Mouse (Mus musculus) forebrain, postnatal 0 days (tissue): ENCODE results near the gene Adgrl3. TPM values are rescaled to one million over a fixed set of nuclear protein-coding genes. Genes with fewer than 3 reads are reported as not detected.
A peak's percentile ranks its signal among the peaks of the same experiment; 100 is the strongest.

ENCODE experiments used
- ATAC-seq: fragments of 200-750 bp; cut with Nextera tagmentation; 2 replicates; pipeline ENCODE4 v1.8.0; 2017; ENCODE audit warnings: mild to moderate bottlenecking, moderate library complexity
- DNase-seq: peaks from one replicate; pipeline ENCODE4 v3.0.0-alpha.2; 2015
- H3K27ac ChIP-seq: fragments of 300-500 bp; sonication (generic); 2 replicates; pipeline ENCODE4 v1.5.1; 2014; ENCODE audit warnings: low read depth, mild to moderate bottlenecking, antibody characterized with exemption, low read length, moderate library complexity, mixed read lengths
- H3K27me3 ChIP-seq: fragments of 300-500 bp; sonication (generic); 2 replicates; pipeline ENCODE4 v1.6.1; 2014; ENCODE audit warnings: mild to moderate bottlenecking, low read length, mixed read lengths; ENCODE audit not compliant: insufficient read depth
- H3K36me3 ChIP-seq: fragments of 300-500 bp; sonication (generic); 2 replicates; pipeline ENCODE4 v1.6.1; 2014; ENCODE audit warnings: mild to moderate bottlenecking, moderate library complexity; ENCODE audit not compliant: insufficient read depth
- H3K4me1 ChIP-seq: fragments of 300-500 bp; sonication (generic); 2 replicates; pipeline ENCODE4 v1.6.1; 2014; ENCODE audit warnings: antibody characterized with exemption; ENCODE audit not compliant: insufficient read depth
- H3K4me2 ChIP-seq: fragments of 300-500 bp; sonication (generic); 2 replicates; pipeline ENCODE4 v1.6.1; 2014; ENCODE audit warnings: low read depth, mild to moderate bottlenecking, moderate library complexity
- H3K4me3 ChIP-seq: fragments of 300-500 bp; sonication (generic); 2 replicates; pipeline ENCODE4 v1.5.1; 2014; ENCODE audit warnings: low read depth, low read length, mixed read lengths
- H3K9ac ChIP-seq: fragments of 300-500 bp; sonication (generic); 2 replicates; pipeline ENCODE4 v1.6.1; 2014; ENCODE audit warnings: mild to moderate bottlenecking
- H3K9me3 ChIP-seq: fragments of 300-500 bp; sonication (generic); 2 replicates; pipeline ENCODE4 v1.6.1; 2016; ENCODE audit warnings: low read length
- CTCF ChIP-seq: sonication (generic); IDR thresholded peaks from 2 replicates; pipeline ENCODE4 v1.5.1; 2016; ENCODE audit warnings: antibody characterized with exemption, control low read depth, low read depth
- WGBS: fragments of 180-500 bp; shearing (Covaris S2); extraction: QIAGEN DNeasy Blood & Tissue Kit; methylation state at CpG from one replicate; pipeline ENCODE4 v1.1.7; 2014; 5-methylcytosine and 5-hydroxymethylcytosine counted together
- polyA plus RNA-seq: library from polyadenylated mRNA; unstranded; fragments of >200 nt; fragmentation: Nextera tagmentation; extraction: Ambion mirVana; gene quantifications from 2 replicates; pipeline ENCODE4 v1.2.1, GENCODE M21; 2015
- total RNA-seq: library from RNA; depleted of rRNA; stranded (reverse); fragments of >200 nt; gene quantifications from 2 replicates; pipeline ENCODE4 v1.2.3, GENCODE M21; 2014

Gene Adgrl3
- total and polyA plus RNA-seq, 2 experiments from 2014 or later, result 39.2 to 174 TPM

- WGBS, result 46% methylated on average over 5 of the region's 5 CpGs
- ATAC-seq, result no peak
- Histone ChIP-seq H3K9ac (no peak overlapping the region), H3K4me1 (no peaks in the 10 kb centered on the region), H3K9me3 (no peaks in the 10 kb centered on the region), H3K36me3 (no peaks in the 10 kb centered on the region), H3K27me3 (no peaks in the 10 kb centered on the region), H3K4me2 (no peak overlapping the region), H3K4me3 (no peak overlapping the region), H3K27ac (no peak overlapping the region)
- no peak for TF ChIP-seq CTCF
- DNase-seq, result no peak
Observed at GRCm38 (mm10) chr5:81442150-81442549, 422.2 kb downstream of the Adgrl3 start.

- no peak for ATAC-seq
- no peak for TF ChIP-seq CTCF
- Histone ChIP-seq H3K4me3 (no peak overlapping the region), H3K36me3 (no peaks in the 10 kb centered on the region), H3K9ac (no peak overlapping the region), H3K9me3 (no peaks in the 10 kb centered on the region), H3K4me1 (no peaks in the 10 kb centered on the region), H3K4me2 (no peak overlapping the region), H3K27ac (no peak overlapping the region), H3K27me3 (no peaks in the 10 kb centered on the region)
- 65% methylated on average over 4 of the region's 4 CpGs for WGBS
- DNase-seq, result no peak
Observed at GRCm38 (mm10) chr5:81465971-81466370, 446.0 kb downstream of the Adgrl3 start.

DNA sequence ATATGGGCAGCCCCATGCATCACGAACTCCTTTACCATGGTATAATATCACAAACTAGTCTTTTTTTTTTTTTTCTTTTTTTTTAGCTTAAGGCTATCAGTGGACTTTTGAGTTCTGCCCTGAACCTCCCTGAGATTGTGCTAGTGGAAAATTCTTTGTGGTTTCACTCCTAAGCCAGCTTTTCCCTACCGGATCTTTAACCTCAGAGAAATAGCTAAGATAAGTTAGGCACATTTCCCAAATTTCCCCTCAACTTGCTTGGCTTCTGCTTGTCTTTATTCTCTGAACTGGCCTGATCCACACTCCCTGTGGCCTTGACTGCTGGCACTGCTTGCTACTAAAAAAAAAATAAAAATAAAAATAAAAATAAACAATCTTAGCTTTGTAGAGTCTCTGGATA, 454.7 kb downstream of the Adgrl3 start:
- Histone ChIP-seq H3K9me3 (no peaks in the 10 kb centered on the region), H3K4me1 (no peaks in the 10 kb centered on the region), H3K4me3 (no peak overlapping the region), H3K4me2 (no peak overlapping the region), H3K36me3 (no peaks in the 10 kb centered on the region), H3K9ac (no peak overlapping the region), H3K27me3 (no peaks in the 10 kb centered on the region), H3K27ac (no peak overlapping the region)
- TF ChIP-seq CTCF, result no peak
- 77% methylated on average over 2 of the region's 2 CpGs for WGBS
- ATAC-seq (no peak), DNase-seq (no peak)

DNA sequence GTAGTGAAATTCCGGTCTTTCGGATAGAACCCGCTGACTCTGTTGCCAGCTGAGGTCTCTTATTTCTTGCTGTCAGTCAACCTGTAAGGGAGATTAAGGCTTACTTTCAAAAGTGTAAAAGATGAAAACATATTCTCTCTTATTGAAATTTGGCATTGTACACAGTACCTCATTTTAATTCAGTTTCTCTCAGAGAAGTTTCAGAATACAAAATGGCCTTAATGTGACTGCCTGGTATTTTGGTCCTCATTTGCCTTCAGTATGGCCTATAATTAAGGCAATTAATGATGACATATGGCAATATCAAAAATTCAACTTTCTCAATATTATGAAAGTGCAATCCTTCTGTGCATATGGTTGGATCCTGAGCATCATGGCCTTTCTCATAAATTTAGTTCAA, 455.5 kb downstream of the Adgrl3 start:
- Histone ChIP-seq H3K4me3 (no peak overlapping the region), H3K9me3 (no peaks in the 10 kb centered on the region), H3K27me3 (no peaks in the 10 kb centered on the region), H3K27ac (no peak overlapping the region), H3K4me1 (no peaks in the 10 kb centered on the region), H3K9ac (no peak overlapping the region), H3K4me2 (no peak overlapping the region), H3K36me3 (no peaks in the 10 kb centered on the region)
- ATAC-seq (peak; percentile 72; the same call in 1 of the 2 replicates), DNase-seq (peak; percentile 9)
- TF ChIP-seq CTCF, result no peak
- WGBS, result 58% methylated on average over 3 of the region's 3 CpGs

GRCm38 (mm10) chr5:81475971-81476606, 456.2 kb downstream of the Adgrl3 start:
- Histone ChIP-seq H3K4me1 (no peaks in the 10 kb centered on the region), H3K4me2 (no peak overlapping the region), H3K27me3 (no peaks in the 10 kb centered on the region), H3K36me3 (no peaks in the 10 kb centered on the region), H3K4me3 (no peak overlapping the region), H3K9me3 (no peaks in the 10 kb centered on the region), H3K27ac (no peak overlapping the region), H3K9ac (no peak overlapping the region)
- no peak for ATAC-seq
- no peak for TF ChIP-seq CTCF
- WGBS, result 68% methylated on average over 8 of the region's 8 CpGs
- DNase-seq, result no peak

GRCm38 (mm10) chr5:81480911-81481310, 461.0 kb downstream of the Adgrl3 start:
- no peaks in the 10 kb centered on the region for H3K36me3 ChIP-seq
- no peak overlapping the region for H3K4me3 ChIP-seq
- H3K9me3 ChIP-seq, result no peaks in the 10 kb centered on the region
- H3K27me3 ChIP-seq, result no peaks in the 10 kb centered on the region
- 79% methylated on average over 3 of the region's 3 CpGs for WGBS
- H3K9ac ChIP-seq, result no peak overlapping the region
- no peak for TF ChIP-seq CTCF
- no peak for ATAC-seq
- H3K4me1 ChIP-seq, result no peaks in the 10 kb centered on the region
- DNase-seq, result no peak
- H3K4me2 ChIP-seq, result no peak overlapping the region
- no peak overlapping the region for H3K27ac ChIP-seq

- H3K4me3 ChIP-seq, result no peak overlapping the region
- H3K9ac ChIP-seq, result no peak overlapping the region
- DNase-seq, result no peak
- no peaks in the 10 kb centered on the region for H3K9me3 ChIP-seq
- no peaks in the 10 kb centered on the region for H3K27me3 ChIP-seq
- 58% methylated on average over 3 of the region's 3 CpGs for WGBS
- H3K4me2 ChIP-seq, result no peak overlapping the region
- H3K27ac ChIP-seq, result no peak overlapping the region
- no peaks in the 10 kb centered on the region for H3K36me3 ChIP-seq
- H3K4me1 ChIP-seq, result no peaks in the 10 kb centered on the region
- TF ChIP-seq CTCF, result no peak
- ATAC-seq, result no peak
Observed at GRCm38 (mm10) chr5:81483890-81484289, 464.0 kb downstream of the Adgrl3 start.
